Mouse (Mus musculus) liver, embryonic 16.5 days (tissue): ENCODE results near the gene Zfp644. TPM values are rescaled to one million over a fixed set of nuclear protein-coding genes. Genes with fewer than 3 reads are reported as not detected.

Experiments
- ATAC-seq: fragments of 200-750 bp; cut with Nextera tagmentation; 2 replicates; pipeline ENCODE4 v1.8.0; 2017; ENCODE audit warnings: low read depth, mild to moderate bottlenecking, moderate number of reproducible peaks, moderate library complexity
- H3K27ac ChIP-seq: fragments of 300-500 bp; sonication (generic); 2 replicates; pipeline ENCODE4 v1.5.1; 2014; ENCODE audit warnings: mild to moderate bottlenecking, low read length
- H3K27me3 ChIP-seq: fragments of 300-500 bp; sonication (generic); 2 replicates; pipeline ENCODE4 v1.6.1; 2014; ENCODE audit warnings: low read depth, low read length, mixed read lengths; ENCODE audit not compliant: control insufficient read depth, insufficient read depth
- H3K36me3 ChIP-seq: fragments of 300-500 bp; sonication (generic); 2 replicates; pipeline ENCODE4 v1.6.1; 2014; ENCODE audit warnings: mild to moderate bottlenecking; ENCODE audit not compliant: control insufficient read depth, insufficient read depth
- H3K4me1 ChIP-seq: fragments of 300-500 bp; sonication (generic); 2 replicates; pipeline ENCODE4 v1.6.1; 2014; ENCODE audit warnings: low read depth, low read length, mixed read lengths; ENCODE audit not compliant: control insufficient read depth
- H3K4me2 ChIP-seq: fragments of 300-500 bp; sonication (generic); 2 replicates; pipeline ENCODE4 v1.6.1; 2014; ENCODE audit warnings: low read depth, low read length, mixed read lengths
- H3K4me3 ChIP-seq: fragments of 300-500 bp; sonication (generic); 2 replicates; pipeline ENCODE4 v1.5.1; 2014; ENCODE audit warnings: low read depth, mild to moderate bottlenecking, low read length
- H3K9ac ChIP-seq: fragments of 300-500 bp; sonication (generic); 2 replicates; pipeline ENCODE4 v1.6.1; 2014; ENCODE audit warnings: low read depth, low read length
- H3K9me3 ChIP-seq: fragments of 300-500 bp; sonication (generic); replicated peaks from 2 replicates; pipeline ENCODE4 v1.6.1; 2016; ENCODE audit warnings: low read length; ENCODE audit not compliant: control insufficient read depth
- WGBS: fragments of 180-500 bp; shearing (Covaris S2); extraction: QIAGEN DNeasy Blood & Tissue Kit; methylation state at CpG from one replicate; pipeline ENCODE4 v1.1.7; 2014; ENCODE audit not compliant: insufficient replicate concordance; 5-methylcytosine and 5-hydroxymethylcytosine counted together
- polyA plus RNA-seq: library from polyadenylated mRNA; unstranded; fragments of >200 nt; fragmentation: Nextera tagmentation; extraction: Ambion mirVana; gene quantifications from 2 replicates; pipeline ENCODE4 v1.2.1, GENCODE M21; 2015

Gene Zfp644
- polyA plus RNA-seq, 1 experiment from 2014 or later, result 15.8 TPM

DNA sequence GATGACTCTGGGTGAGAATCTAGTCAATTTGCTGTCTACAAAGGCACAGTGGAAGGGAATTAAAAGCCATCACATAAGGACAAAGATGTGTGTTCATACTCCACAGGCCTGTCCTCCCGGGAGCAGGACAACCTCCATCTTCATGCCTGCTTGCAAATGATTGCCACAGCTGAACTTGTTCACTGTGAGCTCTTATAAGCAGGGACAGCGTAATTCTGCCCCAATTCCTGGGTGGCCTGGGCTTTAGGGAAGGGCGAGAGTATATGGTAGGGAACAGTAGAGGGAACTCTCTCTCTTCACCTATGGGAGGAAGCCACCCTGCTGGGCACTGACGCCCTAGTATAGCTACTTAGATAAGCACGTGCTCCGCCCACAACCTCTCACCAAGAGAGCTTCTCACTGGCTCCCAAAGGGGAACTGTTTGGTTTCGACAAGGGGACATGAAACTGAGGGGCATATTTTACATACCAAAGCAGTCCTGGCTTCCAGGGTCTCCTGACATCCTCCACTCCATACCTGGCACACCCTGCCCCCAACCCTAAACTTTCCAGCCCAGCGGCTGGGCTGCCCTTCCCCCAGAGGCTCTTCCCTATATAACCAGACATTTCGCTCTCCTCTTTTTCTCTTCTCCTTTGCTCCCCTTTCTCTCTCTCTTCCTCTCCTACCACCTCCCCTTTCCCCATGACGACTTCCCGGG lies 12.4 kb upstream of the Zfp644 start:
- Histone ChIP-seq H3K9me3 (no peaks in the 10 kb centered on the region), H3K9ac (peak overlapping the region; percentile 53), H3K36me3 (no peaks in the 10 kb centered on the region), H3K4me3 (peak overlapping the region; percentile 44), H3K27ac (peak overlapping the region; percentile 80), H3K4me2 (peak overlapping the region; percentile 70), H3K27me3 (no peaks in the 10 kb centered on the region), H3K4me1 (peaks cover 53% of the 10 kb centered on the region)
- peak; percentile 86 for ATAC-seq
- WGBS, result 19% methylated on average over 11 of the region's 11 CpGs

DNA sequence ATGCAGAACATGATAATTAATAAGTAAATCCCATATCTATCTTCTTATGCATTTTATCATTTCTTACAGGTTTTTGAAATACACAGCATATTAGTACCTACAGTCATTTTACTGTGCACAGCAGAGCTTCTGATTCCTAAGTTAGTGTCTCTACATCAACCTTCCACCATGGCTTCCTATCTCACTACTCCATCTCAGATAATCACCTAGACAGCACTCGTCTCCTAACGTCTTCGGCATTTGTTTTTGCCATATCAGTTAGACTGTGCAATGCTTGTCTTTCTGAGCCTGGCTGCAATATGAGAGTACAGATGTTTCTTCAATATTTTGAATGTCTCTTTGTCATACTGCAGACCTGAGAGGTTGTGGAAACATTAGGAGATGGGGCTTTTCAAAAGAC lies 9.3 kb upstream of the Zfp644 start:
- Histone ChIP-seq H3K9ac (no peak overlapping the region), H3K27me3 (no peaks in the 10 kb centered on the region), H3K4me2 (no peak overlapping the region), H3K9me3 (peaks cover 2% of the 10 kb centered on the region; the same call in 1 of the 2 replicates), H3K36me3 (no peaks in the 10 kb centered on the region), H3K27ac (peak overlapping the region; percentile 62; the same call in 1 of the 2 replicates), H3K4me3 (no peak overlapping the region), H3K4me1 (peaks cover 47% of the 10 kb centered on the region)
- 33% methylated on average over 3 of the region's 3 CpGs for WGBS
- no peak for ATAC-seq

DNA sequence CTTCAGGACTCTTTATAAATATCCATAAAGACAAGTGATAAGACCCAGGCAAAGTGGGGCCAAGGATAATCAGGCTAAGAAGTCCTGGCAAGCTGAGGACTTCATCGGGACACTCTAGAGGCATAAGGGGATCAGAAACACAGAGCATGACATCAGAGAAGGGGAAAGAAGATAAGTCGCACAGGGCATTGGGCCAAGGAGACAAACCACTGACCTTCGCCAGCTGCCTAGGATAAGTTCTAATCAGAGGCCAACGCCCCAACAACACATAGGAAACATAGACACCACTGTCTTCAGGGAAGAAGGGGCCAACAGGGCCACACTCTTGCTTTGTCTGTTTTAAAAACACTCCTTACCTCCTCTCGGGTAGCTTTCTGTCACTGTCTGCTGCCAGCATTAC lies 8.1 kb upstream of the Zfp644 start:
- H3K4me1 ChIP-seq, result peaks cover 39% of the 10 kb centered on the region
- H3K9ac ChIP-seq, result peak overlapping the region; percentile 35; the same call in 1 of the 2 replicates
- H3K4me3 ChIP-seq, result no peak overlapping the region
- no peaks in the 10 kb centered on the region for H3K27me3 ChIP-seq
- H3K9me3 ChIP-seq, result peaks cover 2% of the 10 kb centered on the region; the same call in 1 of the 2 replicates
- 26% methylated on average over 5 of the region's 5 CpGs for WGBS
- H3K4me2 ChIP-seq, result peak overlapping the region; percentile 52
- H3K27ac ChIP-seq, result peak overlapping the region; percentile 90
- peak; percentile 79 for ATAC-seq
- H3K36me3 ChIP-seq, result no peaks in the 10 kb centered on the region

DNA sequence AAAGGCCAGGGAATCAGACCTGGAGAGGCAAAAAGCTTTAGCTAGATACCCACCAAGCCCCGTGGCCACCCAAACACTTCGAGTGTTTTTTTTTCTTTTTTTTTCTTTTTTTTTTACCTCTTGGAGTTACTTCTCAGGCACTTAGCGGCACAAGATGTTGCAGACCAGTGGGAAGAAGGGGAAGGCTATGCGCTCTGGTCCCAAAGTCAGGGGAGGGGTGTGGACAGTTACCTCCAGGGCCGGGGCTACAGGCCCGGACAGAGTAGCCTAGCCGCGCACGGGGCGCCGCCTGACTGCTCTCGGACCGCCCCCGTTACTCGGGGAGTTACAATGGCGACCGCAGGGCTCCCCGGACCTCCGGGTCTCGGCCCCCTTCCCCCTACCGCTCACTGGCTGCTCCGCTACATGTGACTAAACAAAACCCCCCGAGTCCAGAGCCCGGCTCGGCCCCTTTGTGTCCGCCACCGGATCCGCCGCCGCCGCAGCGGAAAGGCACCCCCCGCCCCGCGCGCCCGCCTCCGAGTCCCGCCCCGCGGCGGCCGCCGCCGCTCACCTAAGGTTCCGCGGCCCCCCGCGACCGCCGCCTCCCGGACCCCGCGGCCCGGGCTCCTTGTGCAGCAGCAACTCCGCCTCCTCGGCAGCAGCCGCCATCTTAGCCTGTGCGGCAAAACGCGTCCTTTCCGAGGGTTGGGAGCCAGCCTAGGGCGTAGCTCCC lies 1.2 kb downstream of the Zfp644 start:
- under 1% methylated on average over 52 of the region's 63 CpGs for WGBS
- Histone ChIP-seq H3K36me3 (no peaks in the 10 kb centered on the region; the same call in 1 of the 2 replicates), H3K4me3 (peak overlapping the region; percentile 93), H3K9me3 (no peaks in the 10 kb centered on the region), H3K4me2 (peak overlapping the region; percentile 69), H3K9ac (peak overlapping the region; percentile 99), H3K27me3 (no peaks in the 10 kb centered on the region), H3K4me1 (peaks cover 17% of the 10 kb centered on the region), H3K27ac (peak overlapping the region; percentile 96)
- ATAC-seq, result peak; percentile 71

DNA sequence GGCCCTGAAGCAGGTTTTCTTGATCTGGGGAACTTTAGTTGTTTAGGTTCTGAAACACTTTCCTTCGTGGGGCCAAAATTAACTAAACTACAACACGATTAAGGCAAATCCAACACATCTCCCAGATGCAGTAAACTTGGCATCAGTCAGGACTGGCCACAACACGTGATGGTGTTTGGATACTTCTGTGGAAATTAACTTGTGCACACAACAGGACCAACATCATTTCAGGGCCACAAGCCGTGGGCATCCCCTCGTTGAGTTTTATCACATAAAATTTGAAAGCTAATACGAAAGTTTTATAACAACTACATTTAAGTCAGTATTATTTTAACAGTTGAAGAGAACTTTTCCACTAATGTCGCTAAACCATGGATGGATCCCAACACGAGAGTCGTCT lies 1.9 kb downstream of the Zfp644 start:
- peak overlapping the region; percentile 96; the same call in 1 of the 2 replicates for H3K27ac ChIP-seq
- H3K4me3 ChIP-seq, result peak overlapping the region; percentile 93
- H3K9ac ChIP-seq, result peak overlapping the region; percentile 99
- no peaks in the 10 kb centered on the region for H3K9me3 ChIP-seq
- H3K27me3 ChIP-seq, result no peaks in the 10 kb centered on the region
- 38% methylated on average over 9 of the region's 9 CpGs for WGBS
- peaks cover 14% of the 10 kb centered on the region for H3K4me1 ChIP-seq
- H3K4me2 ChIP-seq, result peak overlapping the region; percentile 69
- no peaks in the 10 kb centered on the region; the same call in 1 of the 2 replicates for H3K36me3 ChIP-seq
- ATAC-seq, result no peak

DNA sequence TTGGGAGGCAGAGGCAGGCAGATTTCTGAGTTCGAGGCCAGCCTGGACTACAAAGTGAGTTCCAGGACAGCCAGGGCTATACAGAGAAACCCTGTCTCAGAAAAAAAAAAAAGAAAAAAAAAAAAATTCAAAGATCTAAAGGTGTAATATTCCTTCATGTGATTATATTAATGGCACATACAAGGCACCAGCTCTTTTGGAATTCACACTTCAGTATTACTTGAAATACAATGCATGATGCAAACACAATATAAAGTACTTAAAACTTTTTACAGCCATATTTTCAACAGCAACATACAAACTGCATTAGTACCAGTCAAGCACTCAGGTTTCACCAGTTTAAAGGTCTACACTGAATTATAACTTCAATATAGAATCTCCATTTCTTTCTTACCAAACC lies 2.4 kb downstream of the Zfp644 start:
- no peaks in the 10 kb centered on the region; the same call in 1 of the 2 replicates for H3K36me3 ChIP-seq
- WGBS, result 100% methylated on average over 1 of the region's 1 CpGs
- H3K27ac ChIP-seq, result 0 out of 2 replicates have a peak overlapping the region, but pooled peaks have one; percentile 41
- no peaks in the 10 kb centered on the region for H3K9me3 ChIP-seq
- peak overlapping the region; percentile 99; the same call in 1 of the 2 replicates for H3K9ac ChIP-seq
- H3K4me3 ChIP-seq, result peak overlapping the region; percentile 93; the same call in 1 of the 2 replicates
- peak overlapping the region; percentile 69 for H3K4me2 ChIP-seq
- peaks cover 14% of the 10 kb centered on the region for H3K4me1 ChIP-seq
- no peak for ATAC-seq
- no peaks in the 10 kb centered on the region for H3K27me3 ChIP-seq

DNA sequence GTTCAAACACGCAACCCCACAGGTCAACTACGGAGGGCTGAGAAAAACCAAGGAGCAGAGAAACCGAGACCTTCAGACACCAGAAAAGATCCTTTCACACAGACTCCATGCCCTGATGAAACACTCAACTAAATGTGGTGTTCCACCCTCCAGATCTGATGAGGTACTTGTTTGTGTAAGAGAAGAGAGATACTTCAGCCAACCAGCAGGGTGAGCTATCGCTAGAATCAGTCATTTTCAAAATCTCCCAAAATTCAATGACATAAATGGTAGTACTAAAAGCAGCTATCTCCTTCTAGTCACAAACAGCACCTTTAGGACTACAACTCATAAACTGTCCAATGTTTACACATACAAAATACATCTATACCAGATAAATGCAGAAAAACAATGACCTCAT lies 4.1 kb downstream of the Zfp644 start:
- H3K36me3 ChIP-seq, result no peaks in the 10 kb centered on the region; the same call in 1 of the 2 replicates
- H3K4me2 ChIP-seq, result no peak overlapping the region
- no peaks in the 10 kb centered on the region for H3K9me3 ChIP-seq
- H3K4me1 ChIP-seq, result peaks cover 14% of the 10 kb centered on the region
- H3K27me3 ChIP-seq, result no peaks in the 10 kb centered on the region
- H3K27ac ChIP-seq, result peak overlapping the region; percentile 29; the same call in 1 of the 2 replicates
- H3K9ac ChIP-seq, result no peak overlapping the region
- no peak overlapping the region for H3K4me3 ChIP-seq
- ATAC-seq, result no peak
- WGBS, result 75% methylated on average over 4 of the region's 4 CpGs

DNA sequence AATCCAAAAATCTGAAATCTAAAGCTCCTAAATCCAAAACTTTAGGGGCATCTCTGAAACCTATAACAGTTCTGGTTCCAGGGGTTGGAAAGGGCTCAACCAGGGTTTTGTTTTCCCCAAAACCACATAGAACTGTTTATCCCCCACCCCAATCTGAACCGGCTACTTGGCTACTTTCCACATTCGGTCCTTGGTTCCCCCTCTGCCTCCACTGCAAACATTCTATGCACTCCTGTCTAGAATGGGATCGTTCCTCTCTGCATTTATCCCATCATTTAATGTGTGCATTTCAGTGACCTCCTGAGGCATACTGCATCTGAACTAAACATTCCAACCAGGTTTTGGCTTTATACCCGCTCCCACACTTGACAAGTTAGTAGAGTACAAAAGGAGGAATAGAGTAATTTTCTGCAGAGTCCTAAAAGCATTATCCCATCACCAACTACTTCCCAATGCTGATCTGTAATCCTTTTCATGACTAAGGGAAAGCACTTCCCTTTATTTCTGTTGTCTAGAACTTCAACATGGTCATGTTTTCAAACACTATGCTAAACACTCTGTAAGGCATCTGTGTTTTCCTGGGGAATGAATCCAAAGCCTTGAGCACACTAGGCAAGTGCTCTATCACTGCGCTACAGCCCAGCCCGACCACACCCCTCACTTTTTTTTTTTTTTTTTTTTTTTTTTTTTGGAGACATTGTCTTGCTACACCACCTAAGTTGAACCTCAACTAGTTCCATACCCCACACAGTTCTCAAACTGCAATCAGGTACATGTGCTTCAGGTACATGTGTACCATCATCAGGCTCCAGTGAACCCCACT lies 16.2 kb downstream of the Zfp644 start:
- ATAC-seq, result no peak
- no peaks in the 10 kb centered on the region for H3K36me3 ChIP-seq
- no peak overlapping the region for H3K4me3 ChIP-seq
- H3K4me2 ChIP-seq, result no peak overlapping the region
- peaks cover 9% of the 10 kb centered on the region for H3K4me1 ChIP-seq
- WGBS, result 52% methylated on average over 6 of the region's 6 CpGs
- no peaks in the 10 kb centered on the region for H3K9me3 ChIP-seq
- no peak overlapping the region for H3K9ac ChIP-seq
- no peak overlapping the region for H3K27ac ChIP-seq
- no peaks in the 10 kb centered on the region for H3K27me3 ChIP-seq
